Mouse (Mus musculus): ENCODE measurements around the gene Mt1. TPM values are rescaled to one million over a fixed set of nuclear protein-coding genes. Genes with fewer than 3 reads are reported as not detected.

Mt1 gene
- total RNA-seq, 2 experiments from 2014 or later: 241 to 243 TPM

GRCm38 (mm10) chr8:94172809-94173732 is 5.8 kb upstream of the Mt1 start:
- no peak for DNase-seq (ENCODE audit: low spot score in 2 of 2)

GRCm38 (mm10) chr8:94173848-94174403 is 5.0 kb upstream of the Mt1 start:
- no peak for DNase-seq (ENCODE audit: low spot score in 2 of 2)

- no peak for DNase-seq (ENCODE audit: low spot score in 2 of 2)
Measured at GRCm38 (mm10) chr8:94174619-94175213, 4.2 kb upstream of the Mt1 start.

- DNase-seq (ENCODE audit: low spot score in 2 of 2): no peak
Measured at GRCm38 (mm10) chr8:94177716-94178390, 1.0 kb upstream of the Mt1 start.

GRCm38 (mm10) chr8:94179713-94180560 is 1.1 kb downstream of the Mt1 start:
- no peak for DNase-seq (ENCODE audit: low spot score in 2 of 2)

- DNase-seq (ENCODE audit: low spot score in 2 of 2): no peak
Measured at GRCm38 (mm10) chr8:94180561-94180908, 1.7 kb downstream of the Mt1 start.

GRCm38 (mm10) chr8:94182055-94182929 is 3.4 kb downstream of the Mt1 start:
- no peak for DNase-seq (ENCODE audit: low spot score in 2 of 2)

GRCm38 (mm10) chr8:94183117-94183516 is 4.2 kb downstream of the Mt1 start:
- peak; percentile 46 to 62 for DNase-seq (ENCODE audit: low spot score in 2 of 2)

GRCm38 (mm10) chr8:94184357-94184843 is 5.5 kb downstream of the Mt1 start:
- no peak for DNase-seq (ENCODE audit: low spot score in 2 of 2)

- DNase-seq (ENCODE audit: low spot score in 2 of 2): no peak
Measured at GRCm38 (mm10) chr8:94185791-94186190, 6.9 kb downstream of the Mt1 start.

GRCm38 (mm10) chr8:94186542-94186941 is 7.7 kb downstream of the Mt1 start:
- peak in 1 of 2 experiments; percentile 40 for DNase-seq (ENCODE audit: low spot score in 2 of 2)

GRCm38 (mm10) chr8:94187290-94188002 is 8.6 kb downstream of the Mt1 start:
- no peak for DNase-seq (ENCODE audit: low spot score in 2 of 2)

- no peak for DNase-seq (ENCODE audit: low spot score in 2 of 2)
Measured at GRCm38 (mm10) chr8:94189275-94190031, 10.6 kb downstream of the Mt1 start.

- DNase-seq (ENCODE audit: low spot score in 2 of 2): peak in 1 of 2 experiments; percentile 48
Measured at GRCm38 (mm10) chr8:94191101-94191691, 12.3 kb downstream of the Mt1 start.

GRCm38 (mm10) chr8:94192926-94193325 is 14.0 kb downstream of the Mt1 start:
- DNase-seq (ENCODE audit: low spot score in 2 of 2): no peak

GRCm38 (mm10) chr8:94194591-94195223 is 15.8 kb downstream of the Mt1 start:
- no peak for DNase-seq (ENCODE audit: low spot score in 2 of 2)

- no peak for DNase-seq (ENCODE audit: low spot score in 2 of 2)
Measured at GRCm38 (mm10) chr8:94199202-94199869, 20.5 kb downstream of the Mt1 start.

Data from adrenal gland, postnatal 4 days (tissue).